Mouse (Mus musculus): ENCODE measurements around the gene Tle4.

DNA sequence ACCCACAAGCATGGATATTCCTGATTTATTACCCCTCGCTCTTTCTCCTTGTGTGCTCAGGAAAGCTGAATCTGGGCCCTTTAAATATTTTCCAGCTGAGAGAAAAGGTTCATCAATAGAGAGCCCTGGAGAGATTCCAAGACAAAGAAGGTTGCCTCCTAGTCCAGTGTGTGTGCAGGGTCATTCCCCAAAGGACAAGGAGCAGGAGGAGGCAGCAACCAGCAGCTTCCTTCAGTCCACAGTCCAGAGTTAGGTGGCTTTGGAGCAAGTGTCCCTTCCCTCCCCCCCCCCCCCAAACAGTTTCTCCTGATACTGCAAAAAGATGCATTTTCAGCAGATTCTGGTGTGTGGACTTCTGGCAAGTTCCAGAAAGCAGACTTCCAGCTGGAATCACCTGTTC is 3.0 kb upstream of the Tle4 start:
- TF ChIP-seq POLR2A (IDR thresholded peaks at IDR 0.05; ENCODE audit: insufficient read length, low read depth): no peak
- TF ChIP-seq REST (IDR thresholded peaks at IDR 0.05; ENCODE audit: insufficient read depth, insufficient read length): no peak
- no peak for TF ChIP-seq USF1 (IDR thresholded peaks at IDR 0.05; ENCODE audit: low read depth)
- no peak for TF ChIP-seq MYOD1 (IDR thresholded peaks at IDR 0.05; ENCODE audit: control insufficient read depth in 1 of 3, insufficient read length in 2 of 3, low read depth in 2 of 3)
- TF ChIP-seq E2F4 (IDR thresholded peaks at IDR 0.05; ENCODE audit: insufficient read depth): no peak
- no peak for TF ChIP-seq TCF3 (IDR thresholded peaks at IDR 0.05; ENCODE audit: insufficient read length, low read depth)

All from myocyte (in vitro differentiated cells).